Mouse (Mus musculus) bone marrow, adult 2 months (tissue): ENCODE results near the gene Plekhb2.

ENCODE experiments used
- CTCF ChIP-seq: fragments of 200-500 bp; IDR thresholded peaks from 2 replicates; pipeline ENCODE4 v1.5.1; 2011; ENCODE audit warnings: low read length, control low read depth; ENCODE audit not compliant: control insufficient read depth, insufficient read depth
- POLR2A ChIP-seq: fragments of 200-500 bp; IDR thresholded peaks from 2 replicates; pipeline ENCODE4 v1.6.1; 2011; ENCODE audit warnings: low read depth, mild to moderate bottlenecking, control low read depth, low read length, borderline replicate concordance; ENCODE audit not compliant: control insufficient read depth

DNA sequence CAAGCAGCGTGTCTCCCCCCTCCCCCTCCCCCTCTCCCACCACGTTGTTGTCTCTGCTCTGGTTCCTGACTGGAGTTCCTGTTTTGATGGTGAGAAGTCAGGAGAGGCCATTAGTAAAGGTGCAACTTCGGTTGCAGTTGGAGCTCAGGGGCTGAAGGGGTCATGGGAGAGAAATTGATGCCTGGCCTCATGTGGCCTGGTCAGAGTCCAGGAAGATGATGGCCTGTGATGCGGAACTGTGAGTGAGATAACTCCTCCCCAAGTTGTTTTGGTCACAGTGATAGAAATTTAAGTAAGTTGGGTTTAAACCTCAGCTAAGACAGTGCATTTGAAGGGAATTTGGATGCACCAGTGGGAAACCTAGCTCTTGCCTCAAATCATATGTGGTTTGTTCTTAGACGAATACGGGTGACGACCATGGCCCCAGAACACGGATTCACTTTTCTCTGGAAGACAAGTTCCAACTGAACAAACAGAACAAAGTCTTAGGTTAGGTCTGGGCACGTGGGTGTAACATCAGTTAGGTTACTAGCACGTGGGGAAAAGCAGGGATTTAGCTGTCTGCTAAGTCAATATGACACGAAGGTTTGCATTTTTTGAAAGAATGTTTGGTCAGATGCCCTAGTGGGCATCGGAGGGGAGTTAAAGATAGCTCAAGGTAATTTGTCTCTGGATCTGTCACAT lies 5.4 kb downstream of the Plekhb2 start:
- no peak for TF ChIP-seq CTCF
- TF ChIP-seq POLR2A = no peak
